Mouse (Mus musculus) heart, adult 8-10 months (tissue): ENCODE data around the gene Il17f. TPM values are rescaled to one million over a fixed set of nuclear protein-coding genes. Genes with fewer than 3 reads are reported as not detected.
"Not testable (repeated sequence)": the region's sequence is repeated elsewhere in the genome, so short reads cannot be mapped to it uniquely, and the experiment has no call there.

Experiments used
- DNase-seq: peaks from one replicate; pipeline ENCODE4 v3.0.0; 2022; ENCODE audit warnings: low spot score
- total RNA-seq, 4 experiments: library from RNA; stranded (reverse); gene quantifications; 2 replicates each; pipeline ENCODE4 v1.2.4; 2022

Gene Il17f
- total RNA-seq = not detected

- DNase-seq = not testable (repeated sequence)
Measured at GRCm38 (mm10) chr1:20790517-20790916, at the start of gene Il17f. Il17f (minus strand) TSS chr1:20790617.

- DNase-seq = no peak
Measured at GRCm38 (mm10) chr1:20839911-20840310, 49.5 kb upstream of the Il17f start.

- DNase-seq = no peak
Measured at GRCm38 (mm10) chr1:20836551-20837125, 46.2 kb upstream of the Il17f start.

GRCm38 (mm10) chr1:20833141-20833511, 42.7 kb upstream of the Il17f start:
- DNase-seq = no peak

GRCm38 (mm10) chr1:20832473-20833140, 42.2 kb upstream of the Il17f start:
- no peak for DNase-seq

GRCm38 (mm10) chr1:20830546-20830945, 40.1 kb upstream of the Il17f start:
- no peak for DNase-seq

GRCm38 (mm10) chr1:20828061-20828460, 37.6 kb upstream of the Il17f start:
- no peak for DNase-seq

- DNase-seq = no peak
Measured at GRCm38 (mm10) chr1:20825036-20825435, 34.6 kb upstream of the Il17f start.

GRCm38 (mm10) chr1:20823906-20824305, 33.5 kb upstream of the Il17f start:
- no peak for DNase-seq

- no peak for DNase-seq
Measured at GRCm38 (mm10) chr1:20823471-20823870, 33.1 kb upstream of the Il17f start.

- no peak for DNase-seq
Measured at GRCm38 (mm10) chr1:20820959-20821358, 30.5 kb upstream of the Il17f start.

GRCm38 (mm10) chr1:20819771-20820605, 29.6 kb upstream of the Il17f start, which contains the start of gene Mcm3:
Mcm3 (minus strand) TSS chr1:20820312.
- peak; percentile 97 for DNase-seq

- DNase-seq = no peak
Measured at GRCm38 (mm10) chr1:20817596-20817995, 27.2 kb upstream of the Il17f start.

- peak; percentile 9 for DNase-seq
Measured at GRCm38 (mm10) chr1:20817172-20817571, 26.8 kb upstream of the Il17f start.

- no peak for DNase-seq
Measured at GRCm38 (mm10) chr1:20814521-20814920, 24.1 kb upstream of the Il17f start.

- DNase-seq = no peak
Measured at GRCm38 (mm10) chr1:20804526-20804925, 14.1 kb upstream of the Il17f start.

GRCm38 (mm10) chr1:20801682-20802390, 11.4 kb upstream of the Il17f start:
- no peak for DNase-seq

GRCm38 (mm10) chr1:20801275-20801674, 10.9 kb upstream of the Il17f start:
- DNase-seq = no peak

GRCm38 (mm10) chr1:20795178-20795577, 4.8 kb upstream of the Il17f start:
- DNase-seq = no peak

- no peak for DNase-seq
Measured at GRCm38 (mm10) chr1:20794760-20795159, 4.3 kb upstream of the Il17f start.

- no peak for DNase-seq
Measured at GRCm38 (mm10) chr1:20791414-20791813, 997 bp upstream of the Il17f start.

GRCm38 (mm10) chr1:20788419-20788818, 2.0 kb downstream of the Il17f start:
- DNase-seq = no peak
